Mouse (Mus musculus) heart, embryonic 11.5 days (tissue): ENCODE measurements around the gene Gm10570. TPM values are rescaled to one million over a fixed set of nuclear protein-coding genes. Genes with fewer than 3 reads are reported as not detected.

Experiments used
- ATAC-seq: fragments of 200-750 bp; cut with Nextera tagmentation; replicated peaks from 2 replicates; pipeline ENCODE4 v1.8.0; 2017; ENCODE audit warnings: moderate library complexity; ENCODE audit not compliant: insufficient number of reproducible peaks, low FRiP score, low TSS enrichment
- H3K27ac ChIP-seq: fragments of 300-500 bp; sonication (generic); 2 replicates; pipeline ENCODE4 v1.5.1; 2014; ENCODE audit warnings: mild to moderate bottlenecking, low read depth, low read length
- H3K27me3 ChIP-seq: fragments of 300-500 bp; sonication (generic); 2 replicates; pipeline ENCODE4 v1.6.1; 2014; ENCODE audit warnings: mild to moderate bottlenecking, low read length, mixed read lengths; ENCODE audit not compliant: control insufficient read depth, insufficient read depth
- H3K36me3 ChIP-seq: fragments of 300-500 bp; sonication (generic); 2 replicates; pipeline ENCODE4 v1.6.1; 2014; ENCODE audit warnings: mild to moderate bottlenecking, low read length, moderate library complexity, mixed read lengths; ENCODE audit not compliant: control insufficient read depth, insufficient read depth
- H3K4me1 ChIP-seq: fragments of 300-500 bp; sonication (generic); 2 replicates; pipeline ENCODE4 v1.6.1; 2014; ENCODE audit warnings: low read length; ENCODE audit not compliant: control insufficient read depth, insufficient read depth
- H3K4me2 ChIP-seq: fragments of 300-500 bp; sonication (generic); 2 replicates; pipeline ENCODE4 v1.6.1; 2014; ENCODE audit warnings: mild to moderate bottlenecking, moderate library complexity
- H3K4me3 ChIP-seq: fragments of 300-500 bp; sonication (generic); 2 replicates; pipeline ENCODE4 v1.5.1; 2014; ENCODE audit warnings: low read depth, low read length
- H3K9ac ChIP-seq: fragments of 300-500 bp; sonication (generic); 2 replicates; pipeline ENCODE4 v1.6.1; 2014; ENCODE audit warnings: mild to moderate bottlenecking, low read depth, low read length, moderate library complexity
- H3K9me3 ChIP-seq: fragments of 300-500 bp; sonication (generic); replicated peaks from 2 replicates; pipeline ENCODE4 v1.6.1; 2016; ENCODE audit warnings: low read length; ENCODE audit not compliant: control insufficient read depth
- WGBS: fragments of 180-500 bp; shearing (Covaris S2); extraction: QIAGEN DNeasy Blood & Tissue Kit; methylation state at CpG from one replicate; pipeline ENCODE4 v1.1.7; 2014; ENCODE audit not compliant: insufficient replicate concordance; 5-methylcytosine and 5-hydroxymethylcytosine counted together
- polyA plus RNA-seq: library from polyadenylated mRNA; unstranded; fragments of >200 nt; fragmentation: Nextera tagmentation; extraction: Ambion mirVana; gene quantifications from 2 replicates; pipeline ENCODE4 v1.2.1, GENCODE M21; 2014

Gene Gm10570
- polyA plus RNA-seq, 1 experiment from 2014 or later: not detected

- peaks cover 41% of the 10 kb centered on the region for H3K27me3 ChIP-seq
- H3K9me3 ChIP-seq: no peaks in the 10 kb centered on the region
- 74% methylated on average over 6 of the region's 6 CpGs for WGBS
Measured at GRCm38 (mm10) chr4:130270611-130271347, 37.7 kb downstream of the Gm10570 start.

GRCm38 (mm10) chr4:130270089-130270488 lies 38.4 kb downstream of the Gm10570 start:
- H3K36me3 ChIP-seq: no peaks in the 10 kb centered on the region
- H3K9me3 ChIP-seq: no peaks in the 10 kb centered on the region
- ATAC-seq: no peak
- peaks cover 34% of the 10 kb centered on the region for H3K27me3 ChIP-seq
- WGBS: 60% methylated on average over 8 of the region's 8 CpGs
- H3K4me3 ChIP-seq: no peak overlapping the region
- H3K4me2 ChIP-seq: no peak overlapping the region
- H3K4me1 ChIP-seq: peaks cover 13% of the 10 kb centered on the region
- H3K9ac ChIP-seq: no peak overlapping the region
- no peak overlapping the region for H3K27ac ChIP-seq

More at GRCm38 (mm10) chr4:130270611-130271347, 37.7 kb downstream of the Gm10570 start:
- no peak overlapping the region for H3K4me2 ChIP-seq
- H3K9ac ChIP-seq: no peak overlapping the region
- peaks cover 17% of the 10 kb centered on the region for H3K4me1 ChIP-seq
- no peak overlapping the region for H3K4me3 ChIP-seq
- H3K27ac ChIP-seq: no peak overlapping the region
- no peak for ATAC-seq
- no peaks in the 10 kb centered on the region for H3K36me3 ChIP-seq

- H3K9ac ChIP-seq: no peak overlapping the region
- H3K4me1 ChIP-seq: peaks cover 4% of the 10 kb centered on the region; the same call in 1 of the 2 replicates
- no peaks in the 10 kb centered on the region for H3K36me3 ChIP-seq
- no peak overlapping the region for H3K4me3 ChIP-seq
- WGBS: 84% methylated on average over 10 of the region's 10 CpGs
- H3K27ac ChIP-seq: no peak overlapping the region
- no peak for ATAC-seq
- no peak overlapping the region for H3K4me2 ChIP-seq
- H3K9me3 ChIP-seq: no peaks in the 10 kb centered on the region
- peaks cover 34% of the 10 kb centered on the region for H3K27me3 ChIP-seq
Measured at GRCm38 (mm10) chr4:130268736-130269135, 39.7 kb downstream of the Gm10570 start.

- WGBS: 76% methylated on average over 7 of the region's 7 CpGs
- Histone ChIP-seq H3K27me3 (peaks cover 34% of the 10 kb centered on the region), H3K9me3 (no peaks in the 10 kb centered on the region; the same call in 1 of the 2 replicates), H3K27ac (no peak overlapping the region), H3K4me3 (no peak overlapping the region), H3K4me1 (0 out of 2 replicates have a peak, but pooled peaks cover 2% of the 10 kb centered on the region), H3K4me2 (no peak overlapping the region), H3K36me3 (no peaks in the 10 kb centered on the region), H3K9ac (no peak overlapping the region)
- ATAC-seq: no peak
Measured at GRCm38 (mm10) chr4:130267069-130267468, 41.4 kb downstream of the Gm10570 start.

- ATAC-seq: no peak
- H3K27me3 ChIP-seq: peaks cover 32% of the 10 kb centered on the region
- H3K4me2 ChIP-seq: no peak overlapping the region
- no peaks in the 10 kb centered on the region for H3K36me3 ChIP-seq
- H3K27ac ChIP-seq: no peak overlapping the region
- H3K4me3 ChIP-seq: no peak overlapping the region
- WGBS: 65% methylated on average over 9 of the region's 9 CpGs
- H3K4me1 ChIP-seq: 0 out of 2 replicates have a peak, but pooled peaks cover 2% of the 10 kb centered on the region
- H3K9me3 ChIP-seq: no peaks in the 10 kb centered on the region; the same call in 1 of the 2 replicates
- H3K9ac ChIP-seq: no peak overlapping the region
Measured at GRCm38 (mm10) chr4:130266601-130267000, 41.9 kb downstream of the Gm10570 start.

GRCm38 (mm10) chr4:130264698-130265349 lies 43.6 kb downstream of the Gm10570 start:
- H3K27me3 ChIP-seq: peaks cover 26% of the 10 kb centered on the region
- peak overlapping the region; percentile 11; the same call in 1 of the 2 replicates for H3K4me2 ChIP-seq
- H3K4me3 ChIP-seq: no peak overlapping the region
- H3K4me1 ChIP-seq: 0 out of 2 replicates have a peak, but pooled peaks cover 2% of the 10 kb centered on the region
- no peak for ATAC-seq
- H3K9me3 ChIP-seq: no peaks in the 10 kb centered on the region; the same call in 1 of the 2 replicates
- 19% methylated on average over 24 of the region's 24 CpGs for WGBS
- no peak overlapping the region for H3K27ac ChIP-seq
- H3K9ac ChIP-seq: no peak overlapping the region
- H3K36me3 ChIP-seq: no peaks in the 10 kb centered on the region

- H3K27me3 ChIP-seq: peaks cover 26% of the 10 kb centered on the region
- 47% methylated on average over 11 of the region's 11 CpGs for WGBS
- no peaks in the 10 kb centered on the region; the same call in 1 of the 2 replicates for H3K9me3 ChIP-seq
- no peak overlapping the region for H3K27ac ChIP-seq
- no peak for ATAC-seq
- no peaks in the 10 kb centered on the region for H3K36me3 ChIP-seq
- H3K4me1 ChIP-seq: 0 out of 2 replicates have a peak, but pooled peaks cover 2% of the 10 kb centered on the region
- H3K4me3 ChIP-seq: no peak overlapping the region
- peak overlapping the region; percentile 14; the same call in 1 of the 2 replicates for H3K4me2 ChIP-seq
- no peak overlapping the region for H3K9ac ChIP-seq
Measured at GRCm38 (mm10) chr4:130264131-130264530, 44.3 kb downstream of the Gm10570 start.

GRCm38 (mm10) chr4:130260406-130260805 lies 48.1 kb downstream of the Gm10570 start:
- Histone ChIP-seq H3K9me3 (no peaks in the 10 kb centered on the region; the same call in 1 of the 2 replicates), H3K4me3 (no peak overlapping the region), H3K27me3 (peaks cover 26% of the 10 kb centered on the region), H3K36me3 (no peaks in the 10 kb centered on the region), H3K27ac (no peak overlapping the region), H3K4me1 (0 out of 2 replicates have a peak, but pooled peaks cover 2% of the 10 kb centered on the region), H3K9ac (no peak overlapping the region), H3K4me2 (no peak overlapping the region)
- ATAC-seq: no peak
- WGBS: 26% methylated on average over 5 of the region's 5 CpGs
